Mouse (Mus musculus): Measurements from ENCODE around the gene Ccnt1. TPM values are rescaled to one million over a fixed set of nuclear protein-coding genes. Genes with fewer than 3 reads are reported as not detected.

The Ccnt1 gene
- polyA plus RNA-seq (2015; fragmentation: Nextera tagmentation; extraction: Ambion mirVana): 33.2 and 38.0 TPM in 2 replicates

DNA sequence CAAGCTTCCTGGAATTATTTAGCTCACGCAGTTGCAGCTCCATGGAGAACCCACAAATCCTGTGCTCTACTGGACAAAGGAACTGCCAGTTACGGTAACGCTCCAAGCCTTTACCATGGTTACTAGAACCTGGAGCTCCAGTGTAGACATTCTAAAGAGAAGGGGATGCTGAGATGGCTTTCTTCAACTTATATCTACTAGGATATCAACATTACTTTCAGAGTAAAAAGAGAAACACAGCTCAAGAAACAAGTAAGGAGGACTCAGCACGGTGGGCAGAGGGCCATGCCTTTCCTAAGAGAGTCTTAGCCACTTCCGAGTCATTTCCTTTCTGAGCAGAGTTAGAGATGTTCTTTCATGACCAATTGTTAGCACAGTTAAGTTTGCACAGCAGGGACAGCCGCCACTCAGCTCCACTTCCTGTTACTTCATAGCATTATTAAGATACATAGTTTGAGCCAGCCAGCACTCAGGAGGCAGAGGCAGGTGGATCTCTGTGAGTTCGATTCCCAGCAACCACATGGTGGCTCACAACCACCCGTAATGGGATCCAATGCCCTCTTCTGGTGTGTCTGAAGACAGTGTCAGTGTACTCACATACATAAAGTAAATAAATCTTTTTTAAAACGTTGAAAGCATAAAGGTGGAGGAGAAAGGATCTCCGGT, at the start of gene Ccnt1, which contains the start of gene 4930415O20Rik:
Ccnt1 (minus strand) TSS at position 51 of the 666 bp plus-strand sequence.
4930415O20Rik (plus strand) TSS at position 132 of the 666 bp plus-strand sequence.
- 77% methylated on average over 10 of the region's 10 CpGs for WGBS
- Histone ChIP-seq H3K27ac (no peak within 1 kb of the TSS), H3K4me2 (no peak within 1 kb of the TSS), H3K9ac (no peak within 1 kb of the TSS), H3K36me3 (no peaks in the 10 kb centered on the region), H3K27me3 (no peaks in the 10 kb centered on the region), H3K9me3 (replicated peaks) (no peaks in the 10 kb centered on the region), H3K4me3 (no peak within 1 kb of the TSS), H3K4me1 (replicated peaks) (peaks cover 13% of the 10 kb centered on the region)
- no peak for ATAC-seq (replicated peaks; ENCODE audit: insufficient number of reproducible peaks, insufficient read depth, low FRiP score, low read depth)

DNA sequence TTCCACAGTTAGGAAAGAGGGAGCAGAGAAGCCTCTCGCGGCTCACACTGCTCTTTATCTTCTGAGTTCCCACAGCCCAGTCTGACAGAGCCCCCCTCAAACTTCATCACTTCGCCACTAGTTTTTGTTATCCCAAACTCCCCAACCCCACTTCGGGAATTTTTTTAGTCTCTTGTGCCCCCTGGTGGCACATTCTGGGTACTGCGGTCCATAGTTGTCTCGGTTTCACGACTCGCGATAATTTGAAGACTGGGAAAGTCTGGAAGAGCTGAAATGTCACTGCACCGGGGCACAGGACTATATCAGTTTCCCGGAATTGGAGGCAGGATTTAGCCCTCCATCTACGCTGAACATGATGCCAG, 46.4 kb upstream of the Ccnt1 start:
- WGBS: 1% methylated on average over 12 of the region's 12 CpGs
- no peak overlapping the region for H3K9ac ChIP-seq
- no peaks in the 10 kb centered on the region for H3K9me3 ChIP-seq (replicated peaks)
- peak overlapping the region; percentile 43 for H3K4me2 ChIP-seq
- 0 out of 2 replicates have a peak, but pooled peaks cover 2% of the 10 kb centered on the region for H3K27me3 ChIP-seq
- H3K27ac ChIP-seq: no peak overlapping the region
- no peak for ATAC-seq (replicated peaks; ENCODE audit: insufficient number of reproducible peaks, insufficient read depth, low FRiP score, low read depth)
- no peak overlapping the region for H3K4me3 ChIP-seq
- peaks cover 35% of the 10 kb centered on the region for H3K4me1 ChIP-seq (replicated peaks)
- H3K36me3 ChIP-seq: no peaks in the 10 kb centered on the region

DNA sequence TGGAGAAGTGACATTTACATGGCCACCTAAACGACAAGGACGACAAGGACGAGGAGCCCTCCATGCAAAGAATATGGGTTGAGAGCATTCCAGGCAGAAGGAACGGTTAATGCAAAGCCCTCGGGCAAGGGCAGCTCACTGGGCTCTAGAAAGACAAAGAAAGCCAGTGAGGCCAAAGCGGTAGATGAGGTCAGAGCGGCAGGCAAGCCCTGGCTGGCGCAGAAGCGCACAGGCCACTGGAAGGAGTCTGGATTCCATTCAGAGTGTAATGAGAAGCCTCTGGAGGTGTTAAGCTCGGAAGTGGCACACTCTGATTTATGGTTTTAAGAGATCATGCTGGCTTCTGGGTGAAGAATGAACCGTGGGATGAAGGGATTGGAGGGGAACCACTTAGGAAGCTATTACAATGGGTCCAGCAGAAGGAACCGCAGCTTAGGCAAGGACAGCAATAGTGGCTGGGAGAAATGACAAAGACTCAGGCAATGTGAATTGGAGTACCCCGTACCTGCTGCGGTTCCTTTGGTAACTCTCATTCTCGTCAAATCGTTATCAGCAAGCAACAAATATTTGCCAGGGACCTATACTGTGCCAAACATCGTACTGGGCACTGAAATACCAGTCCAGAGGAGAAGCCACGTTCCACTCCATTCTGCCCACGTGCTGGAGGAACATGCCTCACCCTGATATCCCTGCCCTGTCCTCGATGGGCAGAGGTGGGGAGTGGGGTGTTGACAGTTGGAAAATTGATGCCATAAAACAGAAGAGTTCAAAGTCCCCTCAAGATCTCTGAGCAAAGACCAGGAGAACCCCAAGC, 45.8 kb upstream of the Ccnt1 start:
- Histone ChIP-seq H3K9ac (no peak overlapping the region), H3K36me3 (no peaks in the 10 kb centered on the region), H3K4me2 (peak overlapping the region; percentile 43), H3K27ac (peak overlapping the region; percentile 78), H3K27me3 (no peaks in the 10 kb centered on the region), H3K4me3 (no peak overlapping the region), H3K9me3 (replicated peaks) (no peaks in the 10 kb centered on the region), H3K4me1 (replicated peaks) (peaks cover 34% of the 10 kb centered on the region)
- no peak for ATAC-seq (replicated peaks; ENCODE audit: insufficient number of reproducible peaks, insufficient read depth, low FRiP score, low read depth)
- WGBS: 28% methylated on average over 20 of the region's 20 CpGs

DNA sequence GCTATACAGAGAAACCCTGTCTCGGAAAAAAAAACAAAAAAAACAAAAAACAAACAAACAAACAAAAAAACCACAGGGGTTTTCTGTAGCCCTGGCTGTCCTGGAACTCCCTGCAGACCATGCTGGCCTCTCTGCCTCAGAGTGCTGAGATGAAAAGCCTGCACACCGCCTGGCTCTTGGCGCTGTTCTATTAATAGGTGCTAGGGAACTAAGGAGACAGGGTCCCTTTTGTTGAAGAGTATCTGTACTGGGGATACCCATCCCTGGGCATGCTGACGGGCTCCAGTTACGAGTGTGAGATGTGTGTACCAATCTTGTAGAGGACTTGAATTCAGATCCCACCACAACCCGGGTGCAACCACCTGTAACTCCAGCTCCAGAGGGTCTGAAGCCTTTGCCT, 45.0 kb upstream of the Ccnt1 start:
- ATAC-seq (replicated peaks; ENCODE audit: insufficient number of reproducible peaks, insufficient read depth, low FRiP score, low read depth): no peak
- 49% methylated on average over 6 of the region's 6 CpGs for WGBS
- Histone ChIP-seq H3K9me3 (replicated peaks) (no peaks in the 10 kb centered on the region), H3K4me2 (no peak overlapping the region), H3K27ac (peak overlapping the region; percentile 78; the same call in 1 of the 2 replicates), H3K4me3 (no peak overlapping the region), H3K9ac (no peak overlapping the region), H3K36me3 (no peaks in the 10 kb centered on the region), H3K4me1 (replicated peaks) (peaks cover 34% of the 10 kb centered on the region), H3K27me3 (no peaks in the 10 kb centered on the region)

DNA sequence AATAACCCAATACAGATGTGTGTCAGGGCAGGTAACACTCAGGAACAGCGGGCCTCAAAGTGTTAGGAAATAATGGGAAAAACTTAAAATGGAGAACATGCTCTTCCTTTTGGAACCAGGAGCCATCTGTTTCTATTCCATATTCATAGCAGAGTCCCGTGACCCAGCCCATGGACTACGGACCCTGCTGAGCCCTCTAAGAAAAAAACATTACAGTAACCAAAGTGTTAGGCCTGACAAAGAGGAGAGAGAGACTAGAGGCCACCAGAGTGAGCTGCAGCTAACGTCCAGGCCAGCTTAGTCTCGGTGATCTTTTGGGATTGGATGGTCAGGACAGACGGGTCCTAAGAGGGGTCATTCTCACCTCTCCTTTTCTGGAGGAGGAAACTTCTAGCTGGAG, 44.2 kb upstream of the Ccnt1 start:
- Histone ChIP-seq H3K27ac (peak overlapping the region; percentile 78), H3K9ac (peak overlapping the region; percentile 11; the same call in 1 of the 2 replicates)
- 53% methylated on average over 6 of the region's 6 CpGs for WGBS

DNA sequence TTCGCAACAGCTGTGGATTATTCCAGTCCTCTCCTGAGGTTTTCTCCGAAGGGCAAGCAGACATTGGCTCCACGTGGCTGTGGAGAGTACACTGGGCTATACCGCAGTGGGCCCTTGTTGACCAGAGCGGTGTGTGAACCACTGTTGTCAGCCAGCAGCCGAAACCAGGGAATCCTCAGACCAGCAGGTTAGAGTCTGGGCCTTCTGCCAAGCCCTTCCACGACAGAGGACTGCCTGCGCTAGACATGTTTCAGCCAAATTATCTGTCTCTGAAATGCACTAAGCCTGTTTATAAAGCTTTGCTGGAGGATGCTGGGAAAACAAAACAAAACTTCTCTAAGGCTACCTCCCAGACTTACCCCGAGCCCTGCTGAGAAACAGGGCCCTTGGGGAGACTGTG, 43.8 kb upstream of the Ccnt1 start:
- H3K9ac ChIP-seq: no peak overlapping the region
- H3K27ac ChIP-seq: peak overlapping the region; percentile 78
- H3K4me3 ChIP-seq: no peak overlapping the region
- H3K36me3 ChIP-seq: no peaks in the 10 kb centered on the region
- no peaks in the 10 kb centered on the region for H3K9me3 ChIP-seq (replicated peaks)
- no peak for ATAC-seq (replicated peaks; ENCODE audit: insufficient number of reproducible peaks, insufficient read depth, low FRiP score, low read depth)
- H3K4me2 ChIP-seq: no peak overlapping the region
- H3K27me3 ChIP-seq: no peaks in the 10 kb centered on the region
- H3K4me1 ChIP-seq (replicated peaks): peaks cover 34% of the 10 kb centered on the region
- WGBS: 31% methylated on average over 9 of the region's 9 CpGs

More for the DNA sequence above, 44.2 kb upstream of the Ccnt1 start:
- no peak for ATAC-seq (replicated peaks; ENCODE audit: insufficient number of reproducible peaks, insufficient read depth, low FRiP score, low read depth)
- Histone ChIP-seq H3K9me3 (replicated peaks) (no peaks in the 10 kb centered on the region), H3K27me3 (no peaks in the 10 kb centered on the region), H3K36me3 (no peaks in the 10 kb centered on the region), H3K4me3 (no peak overlapping the region), H3K4me2 (no peak overlapping the region), H3K4me1 (replicated peaks) (peaks cover 34% of the 10 kb centered on the region)

DNA sequence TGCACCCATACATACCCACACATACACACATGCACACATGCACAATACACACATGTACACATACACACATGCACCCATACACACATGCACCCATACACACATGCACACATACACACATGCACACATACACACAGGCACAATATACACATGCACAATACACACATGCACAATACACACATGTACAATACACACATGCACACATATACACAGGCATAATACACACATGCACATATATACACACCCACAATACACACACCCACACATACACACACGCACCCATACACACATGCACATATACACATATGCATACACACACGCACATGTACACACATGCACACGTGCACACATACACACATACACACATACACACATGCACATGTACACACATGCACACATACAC, 41.5 kb upstream of the Ccnt1 start:
- Histone ChIP-seq H3K4me3 (no peak overlapping the region), H3K27me3 (no peaks in the 10 kb centered on the region), H3K4me2 (no peak overlapping the region), H3K27ac (no peak overlapping the region), H3K9me3 (replicated peaks) (no peaks in the 10 kb centered on the region), H3K9ac (no peak overlapping the region), H3K36me3 (no peaks in the 10 kb centered on the region), H3K4me1 (replicated peaks) (peaks cover 36% of the 10 kb centered on the region)
- 95% methylated on average over 3 of the region's 3 CpGs for WGBS
- no peak for ATAC-seq (replicated peaks; ENCODE audit: insufficient number of reproducible peaks, insufficient read depth, low FRiP score, low read depth)

DNA sequence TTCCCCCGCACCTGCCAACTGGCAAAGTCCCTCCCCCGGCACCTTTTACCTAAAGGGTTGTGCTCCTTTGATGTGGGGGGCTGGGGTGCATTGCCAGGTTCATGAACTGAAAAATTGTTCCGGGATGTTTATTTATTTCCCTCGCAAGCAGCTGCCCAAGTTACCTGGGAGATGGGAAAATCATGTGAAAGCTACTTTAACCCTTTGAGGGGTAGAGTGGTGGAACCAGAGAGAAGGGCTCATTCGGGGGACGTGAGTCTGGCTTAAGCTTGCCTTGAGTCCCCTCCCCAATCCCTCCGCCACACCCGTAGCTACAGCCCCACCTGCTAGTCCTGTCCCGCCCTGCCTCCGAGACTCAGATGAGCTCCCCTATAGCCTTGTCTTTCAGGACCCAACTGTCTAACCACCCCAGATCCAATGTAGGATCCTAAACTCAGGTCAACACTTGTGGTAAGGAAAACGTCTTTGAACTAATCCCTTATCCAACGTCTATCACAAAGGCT, 39.5 kb upstream of the Ccnt1 start:
- 7% methylated on average over 12 of the region's 12 CpGs for WGBS
- H3K27me3 ChIP-seq: no peaks in the 10 kb centered on the region
- H3K9me3 ChIP-seq (replicated peaks): no peaks in the 10 kb centered on the region
- H3K4me3 ChIP-seq: peak overlapping the region; percentile 65
- no peaks in the 10 kb centered on the region for H3K36me3 ChIP-seq
- H3K9ac ChIP-seq: peak overlapping the region; percentile 93
- peaks cover 36% of the 10 kb centered on the region for H3K4me1 ChIP-seq (replicated peaks)
- ATAC-seq (replicated peaks; ENCODE audit: insufficient number of reproducible peaks, insufficient read depth, low FRiP score, low read depth): no peak
- H3K27ac ChIP-seq: peak overlapping the region; percentile 97
- peak overlapping the region; percentile 78 for H3K4me2 ChIP-seq

DNA sequence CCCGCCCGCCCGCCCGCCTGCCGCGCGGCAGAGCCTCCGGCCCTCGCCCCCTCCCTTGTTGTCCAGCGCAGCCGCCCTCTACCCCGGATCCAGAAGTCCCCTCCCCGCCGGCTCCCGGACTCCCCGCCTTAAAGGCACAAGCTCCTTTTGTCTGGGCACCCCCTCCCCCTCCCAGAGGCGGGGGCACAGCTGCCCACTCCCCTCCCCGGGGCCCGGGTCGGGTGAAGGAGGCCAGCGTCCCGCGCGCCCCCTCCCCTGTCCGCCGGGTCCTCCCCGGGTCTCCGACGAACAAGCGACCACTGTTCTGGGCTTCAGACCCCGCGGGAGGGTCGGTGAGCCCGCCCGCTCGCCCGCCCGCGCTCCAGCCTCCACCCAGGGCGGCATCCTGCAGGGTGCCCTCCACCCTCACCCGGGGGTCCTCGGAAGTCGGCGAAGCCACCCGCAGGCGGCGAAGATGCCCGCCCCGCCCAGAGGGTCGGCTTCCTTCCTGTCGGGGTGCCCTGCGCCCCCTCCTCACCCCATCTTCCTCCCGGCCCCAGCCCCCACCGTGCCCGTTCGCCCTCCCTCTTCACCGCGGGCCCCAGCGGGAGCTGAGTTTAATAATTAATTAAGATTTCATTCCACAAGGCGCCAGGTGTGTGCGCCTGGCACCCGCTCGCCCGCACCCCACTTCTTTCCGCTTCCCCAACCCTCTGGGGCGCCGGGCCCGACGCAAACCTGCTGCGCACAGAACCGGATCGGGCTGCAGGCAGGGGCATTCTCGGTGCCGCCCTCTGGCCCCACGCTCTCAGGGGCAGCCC, 38.8 kb upstream of the Ccnt1 start, which contains the start of gene Adcy6:
Adcy6 (minus strand) TSS at position 746 of the 800 bp plus-strand sequence.
- H3K27ac ChIP-seq: peak within 1 kb of the TSS; percentile 97
- 0 out of 2 replicates have a peak, but pooled peaks cover 1% of the 10 kb centered on the region for H3K36me3 ChIP-seq
- ATAC-seq (replicated peaks; ENCODE audit: insufficient number of reproducible peaks, insufficient read depth, low FRiP score, low read depth): peak; percentile 65
- WGBS: under 1% methylated on average over 65 of the region's 75 CpGs
- H3K9ac ChIP-seq: peak within 1 kb of the TSS; percentile 93
- H3K4me3 ChIP-seq: peak within 1 kb of the TSS; percentile 65
- H3K4me2 ChIP-seq: peak within 1 kb of the TSS; percentile 78
- H3K27me3 ChIP-seq: no peaks in the 10 kb centered on the region
- H3K4me1 ChIP-seq (replicated peaks): peaks cover 36% of the 10 kb centered on the region
- no peaks in the 10 kb centered on the region for H3K9me3 ChIP-seq (replicated peaks)

DNA sequence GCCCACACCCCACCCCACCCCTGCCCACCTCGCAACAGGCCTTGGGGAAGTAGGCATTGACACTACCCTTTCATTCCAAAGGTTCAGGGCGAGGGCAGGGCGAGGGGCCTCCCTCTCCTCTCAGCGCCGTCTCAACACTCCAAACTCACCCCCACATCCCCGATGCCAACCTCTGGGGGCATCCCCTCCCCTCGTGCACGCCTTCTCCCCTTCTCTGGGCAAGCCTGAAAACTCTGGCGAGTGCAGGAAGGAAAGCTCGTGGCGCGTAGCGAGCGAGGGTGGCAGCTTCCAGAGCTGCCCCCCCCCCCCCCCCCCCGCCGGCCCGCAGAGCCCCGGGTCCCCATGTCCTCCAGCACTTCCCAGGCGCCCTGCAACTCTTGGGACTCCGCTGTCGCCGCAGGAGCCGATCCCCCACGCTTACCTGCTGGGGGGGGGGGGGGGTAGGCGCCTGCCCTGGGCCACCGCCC, 38.1 kb upstream of the Ccnt1 start:
- Histone ChIP-seq H3K36me3 (peaks cover 6% of the 10 kb centered on the region; the same call in 1 of the 2 replicates), H3K4me3 (peak overlapping the region; percentile 65), H3K9ac (peak overlapping the region; percentile 93), H3K27ac (peak overlapping the region; percentile 97), H3K4me2 (peak overlapping the region; percentile 78), H3K9me3 (replicated peaks) (no peaks in the 10 kb centered on the region), H3K4me1 (replicated peaks) (peaks cover 36% of the 10 kb centered on the region), H3K27me3 (no peaks in the 10 kb centered on the region)
- under 1% methylated on average over 8 of the region's 26 CpGs for WGBS
- ATAC-seq (replicated peaks; ENCODE audit: insufficient number of reproducible peaks, insufficient read depth, low FRiP score, low read depth): peak; percentile 7
